Mouse (Mus musculus) adrenal gland (tissue): ENCODE measurements around the gene Igf1.

Experiments
- intact Hi-C: fragments of 180-260 bp; cut with DNase I; formaldehyde crosslinking; loops from one replicate; pipeline ENCODE4 v1.15.1; 2025

Igf1 gene

DNA sequence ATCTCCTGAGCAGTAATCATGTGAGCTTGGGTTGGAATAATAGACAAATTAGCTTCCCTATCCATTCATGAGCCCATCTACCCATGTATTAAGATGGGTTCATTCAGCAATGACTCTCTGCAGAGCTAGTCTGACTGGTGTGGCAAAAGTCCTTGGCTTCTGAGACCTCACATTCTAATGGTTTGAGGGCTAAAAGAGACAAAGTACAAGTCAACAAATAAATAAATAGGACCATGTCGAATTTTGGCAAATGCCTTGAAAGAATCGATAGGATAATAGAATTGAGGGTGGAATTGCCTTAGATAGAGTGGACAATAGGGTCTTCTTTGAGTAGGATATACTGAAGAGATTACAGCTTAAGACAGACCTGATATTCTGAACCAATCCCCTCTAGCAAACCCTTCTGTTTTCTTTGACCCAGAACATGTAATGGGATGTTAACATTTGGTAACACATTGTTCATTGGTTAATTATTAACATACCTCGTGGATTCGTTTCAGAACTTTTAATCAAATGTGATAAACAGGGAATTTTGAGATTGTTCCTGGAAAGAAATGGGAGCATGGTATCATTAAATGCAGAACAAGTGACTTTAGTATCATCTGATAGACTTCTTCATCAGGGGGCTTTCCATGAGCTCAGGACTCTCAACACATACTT lies 36.5 kb downstream of the Igf1 start:
- intact Hi-C loops: no loop called here

DNA sequence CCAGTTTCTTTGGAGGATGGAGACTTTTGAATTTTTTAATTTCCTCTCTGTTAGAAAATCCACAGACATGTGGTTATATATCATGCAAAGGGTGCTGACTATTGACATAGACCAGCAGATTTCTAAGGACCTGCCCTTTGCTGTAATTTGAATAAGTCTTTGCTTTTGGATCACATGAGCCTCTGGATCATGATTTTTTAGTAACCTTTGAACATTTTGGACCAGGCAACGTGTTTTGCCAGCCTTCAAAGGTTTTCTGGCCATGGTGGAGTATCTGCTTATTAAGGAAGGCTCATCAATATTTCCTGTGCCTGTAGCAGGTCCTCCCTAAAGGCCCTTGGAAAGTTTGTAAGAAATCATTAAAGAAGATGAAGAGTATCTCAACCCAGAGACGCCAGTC lies 37.3 kb downstream of the Igf1 start:
- intact Hi-C loops: no loop called here

DNA sequence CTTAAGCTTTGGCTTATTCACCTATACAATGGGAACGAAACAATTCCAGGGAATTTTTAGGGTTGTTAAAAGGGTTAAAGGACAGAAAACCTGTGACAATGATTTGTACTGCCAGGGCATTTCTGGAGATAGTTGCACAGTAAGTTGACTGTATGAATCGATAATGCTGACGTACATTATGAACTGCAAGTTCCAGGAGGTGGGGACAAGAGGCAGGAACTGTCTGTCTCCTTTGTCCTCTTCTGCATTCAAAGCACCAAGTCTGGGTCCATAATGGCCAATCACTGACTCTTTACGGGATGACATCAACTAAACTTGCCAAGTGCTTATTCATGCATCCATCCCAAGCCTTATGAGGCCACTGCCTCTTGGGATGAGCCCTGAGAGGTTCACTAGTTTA lies 39.3 kb downstream of the Igf1 start:
- intact Hi-C loops: no loop called here

DNA sequence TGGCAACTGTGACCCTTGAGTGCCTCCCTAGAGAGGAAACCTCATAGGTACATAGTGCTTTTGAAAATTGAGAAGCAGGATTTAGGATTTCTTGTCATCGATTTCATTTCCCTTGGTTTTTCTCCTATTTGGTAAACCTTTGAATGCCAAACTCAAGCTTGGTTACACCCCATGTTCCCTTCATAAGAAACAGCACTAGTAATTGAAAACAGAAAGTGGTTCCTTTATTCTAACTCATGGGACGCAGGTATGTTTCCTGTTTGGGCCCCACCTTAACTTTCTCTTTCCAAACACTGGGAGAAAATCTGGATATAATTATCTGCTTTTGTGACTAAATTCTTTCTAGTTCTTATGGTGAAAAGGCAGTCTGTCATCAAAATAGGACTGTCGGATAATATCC lies 40.8 kb downstream of the Igf1 start:
- intact Hi-C loops: no loop called here

DNA sequence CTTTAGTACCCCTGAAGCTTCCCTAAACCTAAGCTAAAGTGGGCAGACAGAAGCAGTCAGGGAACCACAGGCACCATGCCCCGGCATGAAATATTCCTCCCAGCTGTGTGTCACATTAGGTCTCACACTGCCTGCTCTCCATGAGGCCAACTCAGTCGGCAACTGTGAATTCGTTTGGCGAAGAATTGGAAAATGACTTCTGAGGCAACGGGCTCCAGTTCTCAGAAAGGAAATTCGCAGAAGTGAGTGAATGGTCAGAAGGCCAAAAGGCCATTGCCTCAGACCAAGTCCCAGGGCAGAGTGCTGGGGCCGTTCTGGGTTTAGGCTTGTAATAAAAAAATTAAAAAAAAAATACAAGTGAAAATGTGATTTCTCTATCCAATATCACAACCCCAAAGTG lies 43.9 kb downstream of the Igf1 start:
- intact Hi-C loops: no loop called here

DNA sequence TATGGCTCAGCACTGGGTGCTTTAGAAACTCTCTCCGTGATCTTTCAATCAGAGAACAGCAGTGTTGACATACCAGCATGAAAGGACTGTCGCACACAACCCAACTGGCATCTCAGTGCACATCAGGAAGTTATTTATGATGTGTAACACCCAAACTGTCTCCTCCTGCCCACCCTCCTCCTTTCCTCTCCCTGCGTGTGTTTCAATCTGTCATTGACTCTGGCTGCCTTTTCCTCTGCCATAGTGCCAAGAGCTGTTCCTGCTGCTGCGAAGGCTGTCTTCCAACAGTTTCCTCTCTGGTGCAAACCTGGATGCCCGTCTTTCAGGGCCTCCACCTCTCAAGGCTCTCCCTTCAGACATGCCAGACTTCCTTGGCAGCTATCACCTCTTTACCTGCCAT lies 46.3 kb downstream of the Igf1 start:
- intact Hi-C loops: no loop called here

DNA sequence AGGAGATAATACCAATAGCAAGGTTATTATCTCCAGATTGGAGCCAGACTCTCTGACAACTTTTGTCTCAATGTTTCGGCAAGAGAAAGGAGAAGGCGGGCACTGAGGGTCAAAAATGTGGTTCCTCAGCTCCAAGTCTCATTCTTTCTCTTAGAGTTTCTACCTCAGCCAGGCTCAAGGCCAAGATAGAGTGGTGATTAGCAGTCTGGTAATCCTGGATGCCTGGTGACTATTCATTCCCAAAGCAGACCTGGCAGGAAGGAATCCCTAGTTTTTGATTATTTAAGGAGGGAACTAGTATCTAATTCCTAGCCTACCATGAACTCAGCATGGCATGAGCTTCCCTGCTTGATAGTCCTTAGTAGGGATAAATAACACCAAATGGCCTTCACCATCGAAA lies 47.0 kb downstream of the Igf1 start:
- intact Hi-C loops: no loop called here

DNA sequence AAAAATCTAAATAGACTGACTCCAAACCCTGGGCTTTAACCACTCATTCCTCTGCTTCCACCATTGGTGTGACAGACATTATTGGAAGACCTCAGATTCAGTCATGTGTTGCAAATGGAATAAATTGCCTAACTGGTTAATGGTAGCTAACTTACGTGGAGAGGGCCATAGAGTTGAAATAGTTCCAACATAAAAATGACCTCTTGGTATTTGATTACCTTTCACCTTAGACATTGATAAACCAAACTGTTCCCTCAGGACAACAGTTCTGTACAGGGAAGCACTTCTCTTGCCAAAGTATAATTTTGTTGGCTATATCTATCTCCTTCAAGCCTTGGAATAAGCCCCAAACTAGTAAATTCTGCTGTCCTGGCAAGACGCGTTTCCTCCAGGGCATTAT lies 48.1 kb downstream of the Igf1 start:
- intact Hi-C loops: no loop called here

DNA sequence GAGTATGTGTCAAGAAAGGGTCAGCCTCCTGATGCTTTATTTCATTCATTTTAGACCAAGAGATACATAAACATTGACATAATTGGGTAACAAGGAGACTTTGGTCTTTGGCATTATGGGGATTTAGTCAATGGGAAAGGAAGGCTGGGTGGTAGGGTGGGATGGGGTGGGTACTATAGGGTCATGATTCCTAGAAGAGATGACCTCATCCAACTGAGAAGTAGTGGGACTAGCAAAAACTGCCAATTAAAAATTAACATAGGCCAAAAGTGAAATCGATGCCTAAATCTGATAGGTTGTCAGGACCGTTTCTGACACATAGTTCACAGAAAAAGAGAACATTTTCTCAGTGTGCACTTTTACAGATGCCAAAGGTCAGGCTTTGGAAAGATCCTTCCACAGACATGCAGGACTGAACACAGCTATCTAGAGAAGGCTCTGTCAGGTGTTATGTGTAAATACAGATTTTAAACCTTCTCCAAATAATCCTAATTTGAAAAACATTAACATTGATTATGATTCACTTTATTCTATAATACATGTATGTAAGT lies 48.8 kb downstream of the Igf1 start:
- intact Hi-C loops: no loop called here

DNA sequence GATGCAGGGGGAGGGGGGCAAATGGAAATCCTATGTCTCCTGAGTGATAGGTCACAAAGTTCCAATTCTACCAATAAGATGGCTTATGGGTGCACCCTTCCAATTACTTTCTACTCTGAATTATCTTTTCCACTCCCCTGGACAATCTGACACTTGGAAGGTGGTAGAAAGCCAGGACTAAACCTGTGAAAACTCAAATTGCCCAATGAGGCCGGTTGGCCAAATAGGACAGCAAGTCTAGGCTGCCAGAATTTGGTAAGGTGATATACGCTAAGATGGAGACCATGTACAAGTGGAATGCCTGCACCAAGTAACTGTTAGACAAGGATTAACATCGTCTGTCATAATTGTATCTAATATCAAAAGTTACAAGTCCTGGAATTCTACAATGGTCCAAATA lies 55.8 kb downstream of the Igf1 start:
- intact Hi-C loops: no loop called here

DNA sequence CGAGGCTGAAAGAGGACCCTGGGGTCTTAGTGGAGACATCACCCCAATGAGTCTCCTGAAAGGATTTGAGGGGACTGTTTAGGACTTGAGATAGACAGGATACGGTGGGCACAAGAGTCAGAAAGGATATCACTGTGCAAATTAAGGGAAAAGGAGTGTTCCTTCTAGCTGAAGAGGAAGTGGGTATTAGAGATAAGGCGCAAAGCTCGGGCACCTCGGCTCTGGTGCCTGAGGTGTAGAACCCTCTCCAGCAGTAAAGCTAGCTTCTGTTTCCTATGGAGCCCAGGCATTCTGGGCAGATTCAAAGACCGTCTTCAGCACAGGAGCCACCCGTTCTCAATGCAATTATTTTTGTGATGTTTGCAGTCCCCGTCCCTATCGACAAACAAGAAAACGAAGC lies 56.9 kb downstream of the Igf1 start:
- intact Hi-C loops: no loop called here

DNA sequence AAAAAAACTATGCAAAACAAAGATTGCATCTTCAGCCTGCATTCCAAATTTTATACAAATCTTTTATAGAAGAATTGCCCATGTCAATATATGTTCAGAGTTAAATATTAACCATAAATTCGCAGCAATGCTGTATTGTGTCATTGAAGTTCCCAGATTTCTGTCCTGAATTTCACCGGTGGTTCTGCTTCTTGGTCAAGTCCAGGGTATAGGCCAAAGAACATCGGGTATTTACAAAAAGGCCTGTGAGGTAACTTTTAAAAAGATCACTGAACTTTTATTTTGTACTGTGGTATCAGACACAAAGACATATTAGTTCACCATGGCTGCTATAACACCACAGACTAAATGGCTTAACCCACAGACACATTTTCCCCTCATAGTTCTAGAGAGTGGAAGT lies 57.7 kb downstream of the Igf1 start:
- intact Hi-C loops: no loop called here

DNA sequence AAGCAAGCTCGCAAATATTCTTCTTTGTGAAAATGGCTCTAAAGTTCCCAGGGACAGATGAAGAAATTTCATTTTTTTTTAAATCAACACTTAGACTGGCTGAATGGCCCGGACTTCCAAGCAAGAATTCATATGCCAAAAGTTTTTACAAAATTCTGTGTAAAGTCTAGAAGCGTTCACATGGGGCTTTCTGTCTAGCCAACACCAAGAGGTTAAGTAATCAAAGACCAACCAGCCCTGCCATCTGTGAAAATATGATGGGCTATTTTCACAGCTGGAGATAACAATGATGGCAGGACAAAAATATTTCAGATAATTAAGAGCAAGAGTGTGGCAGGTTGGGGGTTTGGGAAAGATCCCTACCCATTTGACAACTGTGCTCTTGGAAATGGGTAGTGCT lies 64.2 kb downstream of the Igf1 start:
- intact Hi-C loops: no loop called here

DNA sequence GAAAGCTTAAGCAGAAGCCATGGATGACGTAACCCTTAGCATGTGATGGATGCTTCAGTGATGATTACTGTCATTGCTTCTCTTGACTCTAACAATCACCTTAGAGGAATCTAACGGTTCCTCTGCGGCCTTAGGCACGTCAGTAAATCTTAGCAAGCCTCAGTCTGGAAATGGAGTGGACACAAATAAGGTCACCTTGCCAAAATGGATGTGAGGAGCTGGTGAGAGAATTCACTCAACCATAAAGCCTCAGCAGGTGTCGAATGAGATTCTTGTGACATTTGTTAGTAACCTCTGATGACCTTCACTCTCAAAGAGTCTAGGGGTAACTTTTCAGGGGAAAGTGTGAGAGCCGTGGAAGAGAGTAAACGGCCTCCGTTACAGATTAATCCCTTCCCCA lies 68.5 kb downstream of the Igf1 start:
- intact Hi-C loops: no loop called here

DNA sequence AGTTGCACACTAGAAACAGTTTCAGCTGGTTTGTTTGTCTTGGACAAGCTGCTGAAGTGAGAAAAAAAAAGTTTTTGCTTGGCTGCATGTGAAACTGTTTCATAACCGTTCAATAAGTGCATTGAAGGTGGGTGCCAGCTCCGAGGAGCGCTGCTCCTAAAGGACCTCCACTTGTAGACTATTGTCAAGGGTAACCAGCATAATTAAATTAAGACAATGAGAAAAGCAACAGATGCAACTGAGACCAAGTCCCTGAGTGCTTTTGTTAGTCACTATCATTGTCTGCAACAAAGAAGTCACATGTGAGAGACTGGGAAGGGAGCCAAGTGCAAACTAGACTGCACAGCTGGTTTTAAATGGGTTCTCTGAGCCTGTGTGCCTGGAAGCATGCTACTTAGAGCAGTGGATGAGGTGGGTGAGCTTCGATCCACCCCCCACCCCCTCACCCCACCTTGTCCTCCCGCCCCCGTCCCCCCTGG lies 69.1 kb downstream of the Igf1 start:
- intact Hi-C loops: no loop called here

DNA sequence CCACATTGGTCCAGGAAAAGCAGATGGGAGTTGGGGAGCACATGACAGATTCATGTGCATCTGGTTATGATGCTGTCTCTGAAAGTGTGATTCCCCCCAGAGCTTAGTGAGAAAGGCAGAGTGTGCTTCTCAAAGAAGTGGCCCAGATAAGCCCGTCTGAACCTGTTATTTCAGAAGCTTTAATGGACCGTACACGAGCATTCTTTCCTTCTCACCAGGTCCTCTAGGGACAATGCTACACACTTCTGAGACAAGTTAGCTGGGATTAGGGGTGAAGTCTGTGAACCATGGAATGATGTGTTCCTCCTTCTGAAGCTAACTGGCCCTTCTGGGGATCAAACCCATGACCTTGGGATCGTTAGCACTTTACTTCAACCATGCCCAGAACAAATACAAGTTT lies 90.1 kb downstream of the Igf1 start:
- intact Hi-C loops: no loop called here

DNA sequence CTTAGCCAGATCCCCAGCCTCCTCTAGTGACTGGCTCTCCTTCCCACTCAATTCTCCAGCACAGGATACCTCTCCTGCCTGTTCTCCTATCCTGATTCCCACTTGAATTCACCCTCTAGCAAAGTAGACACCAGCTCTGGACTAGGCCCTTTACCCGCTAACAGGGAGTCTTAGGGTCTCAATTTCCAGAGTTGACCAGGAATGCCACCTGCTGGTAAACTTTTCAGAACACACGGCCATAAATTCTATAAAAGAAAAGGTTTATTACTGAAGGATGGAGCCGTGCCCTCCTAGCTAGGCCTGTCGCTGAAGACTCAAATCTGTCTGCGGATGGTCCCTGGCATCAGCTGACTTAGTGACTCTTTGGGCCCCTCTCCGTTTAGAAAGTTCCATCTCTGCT lies 113.5 kb downstream of the Igf1 start:
- intact Hi-C loops: loop anchor here (2.0 to 5.0 kb wide), 3 partner anchors 117 to 324 kb away; no protein-coding TSS in a partner anchor

DNA sequence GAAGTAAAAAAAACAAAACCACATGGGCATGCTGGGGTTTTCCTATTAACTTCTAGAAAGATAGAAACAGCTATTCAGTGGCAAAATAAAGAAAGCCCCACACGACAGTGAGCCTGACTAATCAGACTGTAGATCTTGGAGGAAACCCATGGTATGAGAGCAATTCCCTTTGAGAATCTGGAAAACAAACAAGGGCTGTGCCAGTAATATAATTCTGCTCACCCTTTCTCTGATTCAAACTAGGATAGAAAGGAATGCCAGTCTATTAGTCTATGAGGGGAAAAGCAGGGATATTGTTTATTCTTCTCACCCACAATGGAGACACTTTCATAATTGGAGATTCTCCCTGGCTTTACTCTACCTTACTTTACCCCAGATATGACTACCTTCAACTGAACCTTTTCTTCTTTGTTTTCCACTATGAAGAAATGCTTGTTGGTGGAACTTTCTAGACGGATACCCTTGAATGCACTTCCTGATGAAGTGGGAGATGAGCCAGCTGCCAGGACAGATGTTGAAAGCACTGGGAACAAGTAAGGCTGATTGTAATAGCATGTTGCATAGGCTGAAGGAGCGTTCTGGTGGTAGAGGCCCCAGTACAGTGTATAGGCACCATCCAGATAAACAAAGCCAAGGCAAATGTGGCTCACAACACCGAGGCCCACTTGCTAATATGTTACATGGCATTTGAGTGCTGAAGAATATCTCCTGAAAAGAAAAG lies 116.0 kb downstream of the Igf1 start:
- intact Hi-C loops: loop anchor here (5.0 kb wide), 2 partner anchors 282 to 327 kb away; no protein-coding TSS in a partner anchor

DNA sequence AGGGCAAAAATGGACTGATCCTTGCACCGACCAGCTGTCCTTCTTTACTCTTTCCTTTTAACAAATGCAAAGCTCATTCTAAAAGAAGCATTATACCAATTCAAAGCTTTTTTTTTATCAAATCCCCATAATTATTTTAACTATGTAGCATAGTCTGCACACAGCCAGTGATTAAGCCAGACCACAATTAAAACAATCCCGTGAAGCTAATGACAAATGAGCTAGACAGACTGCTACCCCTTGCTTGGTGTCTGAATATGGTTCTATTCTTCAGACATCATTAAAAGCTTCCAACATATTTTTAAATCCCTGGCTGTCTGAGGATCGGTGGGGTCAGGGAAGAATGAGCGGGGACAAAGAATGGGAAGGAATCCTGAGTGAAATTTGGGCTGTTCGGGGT lies 127.3 kb downstream of the Igf1 start:
- intact Hi-C loops: no loop called here

DNA sequence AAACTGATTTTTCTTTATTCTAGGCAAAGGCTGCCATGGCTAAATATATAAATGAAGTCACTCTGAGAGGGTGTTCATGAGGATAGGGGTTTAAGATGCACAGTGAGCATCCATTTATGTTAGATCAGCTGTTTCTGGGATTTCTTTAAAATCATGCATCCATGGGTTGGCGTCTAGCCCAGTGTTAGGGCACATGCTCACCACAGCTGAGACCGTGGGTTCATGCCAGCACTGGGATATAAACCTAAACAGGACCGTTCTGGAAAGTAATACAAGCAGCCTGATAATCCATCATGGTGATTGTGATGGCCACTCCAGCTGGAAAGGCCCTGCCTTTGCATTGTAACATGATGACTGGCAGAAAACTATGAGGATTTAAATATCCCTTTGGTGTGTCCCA lies 128.1 kb downstream of the Igf1 start:
- intact Hi-C loops: no loop called here
